Mouse (Mus musculus) central nervous system, embryonic 18 days (tissue): ENCODE measurements around the gene Madd. TPM values are rescaled to one million over a fixed set of nuclear protein-coding genes. Genes with fewer than 3 reads are reported as not detected.

Experiments used
- polyA plus RNA-seq: library from polyadenylated mRNA; depleted of rRNA; stranded (reverse); fragments of >200 nt; gene quantifications from 2 replicates; pipeline ENCODE4 v1.2.3, GENCODE M21; 2012; rRNA removed

Madd gene
- 99.8 and 107 TPM in 2 replicates for polyA plus RNA-seq

GRCm38 (mm10) chr2:91183711-91184405, at the start of gene Madd:
Gene Madd (minus strand): TSS chr2:91183837.

GRCm38 (mm10) chr2:91202222-91202971, 18.8 kb upstream of the Madd start, which contains the start of the genes Nr1h3 and Acp2:
Gene Nr1h3 (minus strand): TSS chr2:91202834.
Gene Acp2 (plus strand): TSS chr2:91202885.

GRCm38 (mm10) chr2:91117585-91118275, 65.9 kb downstream of the Madd start, which contains the start of gene Mybpc3:
Gene Mybpc3 (plus strand): TSS chr2:91118144.

Other genes with a start within 250 kb of the Madd start
- 107 and 116 TPM in 2 replicates for gene Celf1, start 243.5 kb downstream of the Madd start, polyA plus RNA-seq
- 0.47 and 1.6 TPM in 2 replicates for gene Rapsn, start 148.2 kb downstream of the Madd start, polyA plus RNA-seq
- 177 and 184 TPM in 2 replicates for gene Psmc3, start 129.8 kb downstream of the Madd start, polyA plus RNA-seq
- 47.5 and 52.9 TPM in 2 replicates for gene Slc39a13, start 113.4 kb downstream of the Madd start, polyA plus RNA-seq
- 4.8 and 6.0 TPM in 2 replicates for gene Spi1, start 101.4 kb downstream of the Madd start, polyA plus RNA-seq
- 0.01 and 0.04 TPM in 2 replicates for gene Mybpc3, start 65.7 kb downstream of the Madd start, polyA plus RNA-seq
- 3.1 and 3.3 TPM in 2 replicates for gene Nr1h3, start 19.0 kb upstream of the Madd start, polyA plus RNA-seq
- 30.1 and 32.2 TPM in 2 replicates for gene Acp2, start 19.0 kb upstream of the Madd start, polyA plus RNA-seq
- 35.6 and 38.8 TPM in 2 replicates for gene Ddb2, start 53.1 kb upstream of the Madd start, polyA plus RNA-seq
- 23.5 and 24.5 TPM in 2 replicates for gene Pacsin3, start 72.1 kb upstream of the Madd start, polyA plus RNA-seq
- 27.1 and 28.2 TPM in 2 replicates for gene Arfgap2, start 81.1 kb upstream of the Madd start, polyA plus RNA-seq